Mouse (Mus musculus) hindbrain, embryonic 16.5 days (tissue): ENCODE measurements around the gene Tifab. TPM values are rescaled to one million over a fixed set of nuclear protein-coding genes. Genes with fewer than 3 reads are reported as not detected.
A peak's percentile ranks its signal among the peaks of the same experiment; 100 is the strongest.

ENCODE experiments used
- ATAC-seq: fragments of 200-750 bp; cut with Nextera tagmentation; 2 replicates; pipeline ENCODE4 v1.8.0; 2017; ENCODE audit warnings: moderate TSS enrichment, moderate library complexity
- H3K27ac ChIP-seq: fragments of 300-500 bp; sonication (generic); 2 replicates; pipeline ENCODE4 v1.5.1; 2014; ENCODE audit warnings: low read depth, mild to moderate bottlenecking, control low read depth, low read length, moderate library complexity
- H3K27me3 ChIP-seq: fragments of 300-500 bp; sonication (generic); replicated peaks from 2 replicates; pipeline ENCODE4 v1.6.1; 2014; ENCODE audit warnings: low read length; ENCODE audit not compliant: control insufficient read depth, insufficient read depth
- H3K36me3 ChIP-seq: fragments of 300-500 bp; sonication (generic); 2 replicates; pipeline ENCODE4 v1.6.1; 2014; ENCODE audit warnings: mild to moderate bottlenecking, low read length, moderate library complexity, mixed read lengths; ENCODE audit not compliant: control insufficient read depth, insufficient read depth
- H3K4me1 ChIP-seq: fragments of 300-500 bp; sonication (generic); 2 replicates; pipeline ENCODE4 v1.6.1; 2014; ENCODE audit warnings: low read depth, low read length; ENCODE audit not compliant: control insufficient read depth, insufficient read depth
- H3K4me2 ChIP-seq: fragments of 300-500 bp; sonication (generic); 2 replicates; pipeline ENCODE4 v1.6.1; 2014; ENCODE audit warnings: mild to moderate bottlenecking, low read length, control low read depth, moderate library complexity
- H3K4me3 ChIP-seq: fragments of 300-500 bp; sonication (generic); 2 replicates; pipeline ENCODE4 v1.5.1; 2014; ENCODE audit warnings: mild to moderate bottlenecking, low read length, control low read depth, moderate library complexity
- H3K9ac ChIP-seq: fragments of 300-500 bp; sonication (generic); 2 replicates; pipeline ENCODE4 v1.6.1; 2014; ENCODE audit warnings: low read depth, mild to moderate bottlenecking, control low read depth, low read length, moderate library complexity
- H3K9me3 ChIP-seq: fragments of 300-500 bp; sonication (generic); 2 replicates; pipeline ENCODE4 v1.6.1; 2014; ENCODE audit warnings: mild to moderate bottlenecking, low read length, moderate library complexity; ENCODE audit not compliant: control insufficient read depth
- WGBS: fragments of 180-500 bp; shearing (Covaris S2); extraction: QIAGEN DNeasy Blood & Tissue Kit; methylation state at CpG from one replicate; pipeline ENCODE4 v1.1.7; 2014; 5-methylcytosine and 5-hydroxymethylcytosine counted together
- polyA plus RNA-seq: library from polyadenylated mRNA; unstranded; fragments of >200 nt; fragmentation: Nextera tagmentation; extraction: Ambion mirVana; gene quantifications from 2 replicates; pipeline ENCODE4 v1.2.1, GENCODE M21; 2015

Gene Tifab
- polyA plus RNA-seq, 1 experiment from 2014 or later, result 1.0 TPM

- no peak overlapping the region for H3K4me3 ChIP-seq
- H3K9me3 ChIP-seq, result no peaks in the 10 kb centered on the region
- ATAC-seq, result 0 out of 2 replicates have a peak, but pooled peaks have one; percentile 50
- peak overlapping the region; percentile 5; the same call in 1 of the 2 replicates for H3K4me2 ChIP-seq
- H3K27ac ChIP-seq, result peak overlapping the region; percentile 12; the same call in 1 of the 2 replicates
- 48% methylated on average over 22 of the region's 22 CpGs for whole genome bisulfite sequencing
- H3K4me1 ChIP-seq, result no peaks in the 10 kb centered on the region; the same call in 1 of the 2 replicates
- H3K36me3 ChIP-seq, result no peaks in the 10 kb centered on the region
- H3K27me3 ChIP-seq, result no peaks in the 10 kb centered on the region
- H3K9ac ChIP-seq, result no peak overlapping the region
Observed at GRCm38 (mm10) chr13:56151404-56152226, 27.1 kb downstream of the Tifab start.

GRCm38 (mm10) chr13:56145523-56145922, 33.2 kb downstream of the Tifab start:
- Histone ChIP-seq H3K27ac (no peak overlapping the region), H3K36me3 (no peaks in the 10 kb centered on the region), H3K4me3 (no peak overlapping the region), H3K9ac (no peak overlapping the region), H3K9me3 (no peaks in the 10 kb centered on the region), H3K4me2 (no peak overlapping the region), H3K4me1 (no peaks in the 10 kb centered on the region), H3K27me3 (no peaks in the 10 kb centered on the region)
- 33% methylated on average over 3 of the region's 3 CpGs for WGBS
- no peak for ATAC-seq

GRCm38 (mm10) chr13:56144021-56144420, 34.7 kb downstream of the Tifab start:
- no peaks in the 10 kb centered on the region for H3K9me3 ChIP-seq
- H3K36me3 ChIP-seq, result no peaks in the 10 kb centered on the region
- WGBS, result 66% methylated on average over 2 of the region's 2 CpGs
- H3K27ac ChIP-seq, result no peak overlapping the region
- H3K27me3 ChIP-seq, result no peaks in the 10 kb centered on the region
- no peak overlapping the region for H3K4me2 ChIP-seq
- H3K9ac ChIP-seq, result no peak overlapping the region
- H3K4me1 ChIP-seq, result no peaks in the 10 kb centered on the region
- H3K4me3 ChIP-seq, result no peak overlapping the region
- no peak for ATAC-seq

DNA sequence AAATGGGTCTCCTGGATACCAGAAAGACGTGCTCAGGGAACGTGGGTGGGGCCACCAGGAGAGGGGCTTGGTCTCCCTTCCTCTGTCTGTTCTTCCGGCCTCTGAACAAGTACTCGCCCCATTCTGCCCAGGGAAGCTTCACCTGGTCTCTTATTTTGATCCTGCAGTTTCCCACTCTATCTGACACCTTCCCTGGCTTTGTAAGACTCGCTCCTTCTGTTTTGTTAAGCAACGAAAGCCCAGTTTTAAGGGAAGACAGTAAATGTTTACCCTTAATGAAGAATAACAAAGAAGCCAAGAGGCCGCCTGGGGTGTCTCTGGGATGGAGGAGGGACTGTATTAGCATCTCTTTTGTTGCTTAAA, 35.6 kb downstream of the Tifab start:
- WGBS, result 9% methylated on average over 7 of the region's 7 CpGs
- Histone ChIP-seq H3K27ac (no peak overlapping the region), H3K4me3 (no peak overlapping the region), H3K9ac (no peak overlapping the region), H3K27me3 (no peaks in the 10 kb centered on the region), H3K9me3 (no peaks in the 10 kb centered on the region), H3K4me1 (no peaks in the 10 kb centered on the region), H3K4me2 (no peak overlapping the region), H3K36me3 (no peaks in the 10 kb centered on the region)
- ATAC-seq, result no peak

DNA sequence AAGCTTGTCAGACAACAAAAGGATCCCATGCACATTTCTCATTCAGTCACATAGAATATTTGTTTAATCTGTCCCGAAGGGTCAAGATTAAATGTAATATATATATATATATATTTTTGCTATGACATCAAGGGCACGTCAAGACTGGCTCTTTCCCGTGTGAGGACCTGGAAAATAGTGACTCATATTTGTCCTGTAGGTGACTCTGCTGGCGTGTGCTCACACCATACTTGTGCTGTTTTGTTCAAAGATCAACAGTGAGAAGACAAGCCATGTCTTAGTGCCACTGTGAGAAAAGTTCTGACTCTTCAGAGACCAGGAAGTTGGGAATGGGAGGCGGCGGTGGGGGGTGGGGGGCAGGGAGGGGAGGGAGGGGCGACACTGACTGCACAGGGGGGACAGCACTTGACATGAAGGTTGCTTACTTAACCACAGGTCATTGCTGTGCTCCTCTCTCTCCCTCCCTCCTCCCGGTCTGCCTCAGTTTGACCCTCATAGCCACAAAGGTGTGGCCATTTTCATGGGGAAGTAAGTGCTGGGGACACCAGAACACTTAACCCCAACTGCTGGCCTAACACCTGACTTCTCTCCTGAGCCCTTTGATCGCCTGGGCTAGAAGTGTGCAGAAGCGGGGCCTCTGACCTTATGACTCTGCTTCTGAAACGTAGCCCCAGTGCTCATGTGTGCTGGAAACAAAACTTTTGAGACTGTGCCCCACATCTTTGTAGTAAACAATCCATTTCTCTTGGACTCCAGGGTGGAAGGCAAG, 36.1 kb downstream of the Tifab start:
- Histone ChIP-seq H3K4me3 (no peak overlapping the region), H3K9ac (no peak overlapping the region), H3K27me3 (no peaks in the 10 kb centered on the region), H3K4me1 (no peaks in the 10 kb centered on the region), H3K9me3 (no peaks in the 10 kb centered on the region), H3K36me3 (no peaks in the 10 kb centered on the region), H3K4me2 (no peak overlapping the region), H3K27ac (no peak overlapping the region)
- 18% methylated on average over 10 of the region's 11 CpGs for WGBS
- ATAC-seq, result no peak

DNA sequence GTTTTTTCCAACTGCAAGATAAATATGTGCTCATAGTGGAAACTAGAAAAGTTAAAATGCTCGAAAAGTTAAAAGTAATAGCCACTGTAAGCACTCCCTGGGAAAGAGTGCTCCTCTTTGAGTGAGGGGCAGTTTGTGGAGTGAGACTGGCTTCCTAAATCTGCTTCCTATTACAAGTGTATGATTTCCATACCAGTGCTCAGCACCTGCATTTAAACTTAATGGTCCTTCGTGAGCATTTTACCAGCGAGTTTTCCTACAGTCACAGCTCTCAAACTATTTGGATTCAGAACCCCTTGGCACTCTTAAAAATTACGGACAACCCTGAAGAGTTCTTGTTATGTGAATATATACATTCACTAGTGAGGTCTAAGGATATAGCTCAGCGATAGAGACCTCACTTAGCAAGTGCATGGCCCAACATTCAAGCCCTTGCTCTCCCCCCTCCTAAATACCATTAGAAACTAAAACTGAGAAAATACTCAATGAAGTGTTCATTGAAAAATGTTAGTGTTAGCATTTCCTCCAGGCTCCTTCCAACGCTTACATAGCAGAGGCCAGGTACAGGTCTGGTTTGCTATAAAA, 39.4 kb downstream of the Tifab start:
- Histone ChIP-seq H3K9me3 (no peaks in the 10 kb centered on the region), H3K27ac (no peak overlapping the region), H3K4me2 (no peak overlapping the region), H3K4me3 (no peak overlapping the region), H3K27me3 (no peaks in the 10 kb centered on the region), H3K9ac (no peak overlapping the region), H3K4me1 (peaks cover 7% of the 10 kb centered on the region), H3K36me3 (no peaks in the 10 kb centered on the region)
- 66% methylated on average over 6 of the region's 6 CpGs for WGBS
- no peak for ATAC-seq

DNA sequence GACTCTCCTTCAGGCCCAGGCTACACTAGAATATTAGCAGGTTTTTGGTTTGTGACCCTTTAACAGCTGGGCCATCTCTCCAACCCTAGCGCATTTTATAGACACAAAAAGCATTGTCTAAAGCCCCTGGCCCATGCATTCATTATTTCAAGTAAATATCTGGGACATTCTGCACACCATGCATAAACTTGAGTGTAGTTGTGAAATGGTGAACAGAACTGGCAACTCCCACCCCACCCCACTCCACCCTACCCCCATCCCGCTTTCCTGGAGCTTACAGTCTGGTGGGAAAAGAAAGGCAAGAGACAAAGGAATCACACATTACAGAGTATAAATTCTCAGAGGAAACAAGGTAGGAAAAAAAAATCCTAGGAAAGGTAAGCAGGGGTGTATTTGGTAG, 42.5 kb downstream of the Tifab start, which contains the start of gene H2afy:
Gene H2afy (minus strand): TSS at position 162 of the 400 bp plus-strand sequence.
- Histone ChIP-seq H3K9me3 (no peaks in the 10 kb centered on the region), H3K4me1 (peaks cover 21% of the 10 kb centered on the region), H3K27ac (peak within 1 kb of the TSS; percentile 86), H3K9ac (peak within 1 kb of the TSS; percentile 97), H3K4me2 (peak within 1 kb of the TSS; percentile 95), H3K4me3 (peak within 1 kb of the TSS; percentile 92), H3K27me3 (no peaks in the 10 kb centered on the region), H3K36me3 (no peaks in the 10 kb centered on the region)
- ATAC-seq, result no peak
- 86% methylated on average over 2 of the region's 2 CpGs for WGBS

GRCm38 (mm10) chr13:56135231-56136052, 43.2 kb downstream of the Tifab start:
- Histone ChIP-seq H3K27ac (peak overlapping the region; percentile 86), H3K4me3 (peak overlapping the region; percentile 92), H3K4me2 (peak overlapping the region; percentile 95), H3K27me3 (no peaks in the 10 kb centered on the region), H3K9ac (peak overlapping the region; percentile 97), H3K9me3 (no peaks in the 10 kb centered on the region), H3K4me1 (peaks cover 21% of the 10 kb centered on the region), H3K36me3 (no peaks in the 10 kb centered on the region)
- ATAC-seq, result peak; percentile 89
- 1% methylated on average over 75 of the region's 89 CpGs for WGBS
